Mouse (Mus musculus): ENCODE data around the gene Hist1h2bc.

GRCm38 (mm10) chr13:23698300-23698693 is 14.3 kb downstream of the Hist1h2bc start, which contains the start of gene Hist1h4c:
- TF ChIP-seq CTCF (conservative IDR thresholded peaks at IDR 0.05; ENCODE audit: low read length) (no peak), NANOG (IDR thresholded peaks at IDR 0.05; ENCODE audit: borderline replicate concordance, low read length) (no peak)
